Mouse (Mus musculus): ENCODE results near the gene Psmg1.

Psmg1 gene

DNA sequence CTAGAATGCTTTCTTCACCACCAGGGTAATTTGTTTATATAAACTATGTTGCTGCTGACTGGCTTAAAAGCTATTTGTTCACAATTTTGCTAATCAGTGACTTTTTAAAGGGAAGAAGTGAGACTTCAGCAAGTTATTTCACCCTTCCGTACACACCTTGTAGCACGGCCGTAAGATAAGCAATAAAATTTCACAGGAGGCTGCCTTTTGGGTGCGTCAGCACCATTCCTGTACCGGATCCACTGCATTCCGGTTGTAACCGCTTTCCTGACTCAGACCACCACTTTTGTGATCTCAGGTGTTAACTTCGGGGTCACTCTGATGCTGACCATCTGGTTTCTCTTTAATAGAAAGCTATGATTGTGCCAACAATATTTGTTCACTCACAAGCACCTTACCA, 32.7 kb downstream of the Psmg1 start:
- DNase-seq (ENCODE audit: low spot score): no peak

DNA sequence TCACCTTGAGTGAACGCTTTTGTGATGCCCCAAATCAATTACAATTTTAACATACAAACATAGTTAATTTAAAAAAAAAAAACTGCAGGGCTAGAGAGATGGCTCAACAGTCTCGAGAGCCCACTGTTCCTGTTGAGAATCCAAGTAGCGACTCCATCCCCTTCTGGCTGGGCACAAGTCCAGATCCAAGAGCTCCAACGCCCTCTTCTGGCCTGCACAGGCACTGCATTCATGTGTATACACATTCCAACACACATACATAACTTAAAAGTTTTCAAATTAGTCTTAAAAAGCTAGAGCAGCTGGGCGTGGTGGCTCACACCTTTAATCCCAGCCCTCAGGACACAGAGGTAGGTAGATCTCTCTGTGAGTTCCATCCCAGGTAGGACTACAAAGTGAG, 34.1 kb downstream of the Psmg1 start:
- DNase-seq (ENCODE audit: low spot score): no peak

DNA sequence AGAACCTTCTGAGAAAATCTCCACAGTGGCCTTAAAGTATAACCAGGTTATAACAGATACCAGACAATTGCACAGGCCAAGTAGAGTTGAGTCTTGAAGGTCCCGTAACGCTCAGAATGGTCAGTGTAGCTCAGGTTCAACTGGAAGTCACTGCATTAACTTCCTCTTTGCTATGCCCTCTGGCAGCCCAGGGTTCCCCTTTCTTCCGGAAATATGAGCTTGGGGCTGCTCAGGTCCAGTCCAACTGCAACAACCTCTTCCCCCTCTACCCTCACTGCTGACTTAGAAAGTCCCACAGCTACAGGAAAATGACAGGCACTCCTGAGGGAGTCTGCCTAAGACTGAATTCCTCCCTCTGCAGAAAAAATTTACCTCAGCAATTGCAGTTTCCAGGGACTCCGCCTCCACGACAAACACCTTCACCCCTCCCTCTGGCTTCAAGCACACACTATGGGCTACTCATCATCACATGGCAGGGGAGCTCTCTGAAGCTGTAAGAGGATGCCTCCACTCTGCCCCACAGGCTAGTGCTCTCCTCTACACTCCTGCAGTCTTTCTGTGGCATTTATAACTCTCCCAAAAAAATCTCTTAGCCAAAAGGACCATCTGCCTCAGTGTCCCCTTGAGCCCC, 34.9 kb downstream of the Psmg1 start:
- no peak for DNase-seq (ENCODE audit: low spot score)

DNA sequence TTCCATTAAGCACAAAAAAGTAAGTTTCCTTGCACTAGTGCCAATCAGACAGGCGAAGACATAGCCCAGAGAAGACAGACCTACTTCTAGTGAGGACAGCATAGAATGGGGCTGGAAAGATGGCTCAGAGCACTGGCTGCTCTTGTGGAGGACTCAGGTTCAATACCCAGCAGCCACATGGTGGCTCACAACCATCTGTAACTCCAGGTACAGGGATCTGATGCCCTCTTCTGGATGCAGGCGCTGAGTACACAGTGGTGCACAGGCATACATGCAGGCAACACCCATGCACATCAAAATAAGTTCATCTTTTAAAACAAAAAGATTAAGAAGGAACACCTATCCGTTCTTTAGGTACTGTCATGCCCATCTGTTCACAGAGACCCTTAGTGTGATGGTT, 36.4 kb downstream of the Psmg1 start:
- no peak for DNase-seq (ENCODE audit: low spot score)

DNA sequence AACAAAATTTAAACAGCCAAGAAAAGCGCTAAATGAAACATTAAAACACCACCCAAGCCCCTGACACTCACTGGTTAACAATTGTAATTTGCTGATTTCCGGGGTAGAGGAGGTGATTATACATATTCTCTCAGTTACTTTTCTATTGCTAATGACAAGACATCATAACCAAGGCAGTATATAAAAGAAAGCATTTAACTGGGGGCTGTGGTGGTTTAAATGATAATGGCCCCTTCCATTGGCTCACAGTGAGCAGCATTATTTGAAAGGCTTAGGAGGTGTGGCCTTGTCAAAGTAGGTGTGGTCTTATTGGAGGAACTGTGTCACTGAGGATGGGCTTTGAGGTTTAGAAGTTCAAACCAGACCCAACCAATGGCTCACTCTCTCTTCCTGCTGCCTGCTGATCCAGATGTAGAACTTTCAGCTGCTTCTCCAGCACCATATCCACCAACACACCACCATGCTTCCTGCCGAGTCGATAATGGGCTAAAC, 37.6 kb downstream of the Psmg1 start:
- no peak for DNase-seq (ENCODE audit: low spot score)

DNA sequence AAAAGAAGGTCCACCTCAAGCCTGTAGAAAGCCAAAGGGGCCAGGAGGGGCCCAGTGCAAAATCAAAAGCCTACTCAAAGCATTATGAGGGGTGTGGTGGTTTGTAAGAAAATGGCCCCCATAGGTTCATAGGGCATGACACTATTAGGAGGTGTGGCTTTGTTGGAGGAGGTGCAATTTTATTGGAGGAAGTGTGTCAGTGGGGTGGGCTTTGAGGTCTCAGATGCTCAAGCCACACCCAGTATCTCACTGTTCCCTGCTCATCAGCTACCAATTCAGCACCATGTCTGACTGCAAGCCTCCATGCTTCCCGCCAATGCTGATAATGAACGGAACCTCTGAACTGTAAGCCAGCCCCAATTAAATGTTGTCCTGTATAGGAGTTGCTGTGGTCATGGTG, 39.3 kb downstream of the Psmg1 start:
- no peak for DNase-seq (ENCODE audit: low spot score)

DNA sequence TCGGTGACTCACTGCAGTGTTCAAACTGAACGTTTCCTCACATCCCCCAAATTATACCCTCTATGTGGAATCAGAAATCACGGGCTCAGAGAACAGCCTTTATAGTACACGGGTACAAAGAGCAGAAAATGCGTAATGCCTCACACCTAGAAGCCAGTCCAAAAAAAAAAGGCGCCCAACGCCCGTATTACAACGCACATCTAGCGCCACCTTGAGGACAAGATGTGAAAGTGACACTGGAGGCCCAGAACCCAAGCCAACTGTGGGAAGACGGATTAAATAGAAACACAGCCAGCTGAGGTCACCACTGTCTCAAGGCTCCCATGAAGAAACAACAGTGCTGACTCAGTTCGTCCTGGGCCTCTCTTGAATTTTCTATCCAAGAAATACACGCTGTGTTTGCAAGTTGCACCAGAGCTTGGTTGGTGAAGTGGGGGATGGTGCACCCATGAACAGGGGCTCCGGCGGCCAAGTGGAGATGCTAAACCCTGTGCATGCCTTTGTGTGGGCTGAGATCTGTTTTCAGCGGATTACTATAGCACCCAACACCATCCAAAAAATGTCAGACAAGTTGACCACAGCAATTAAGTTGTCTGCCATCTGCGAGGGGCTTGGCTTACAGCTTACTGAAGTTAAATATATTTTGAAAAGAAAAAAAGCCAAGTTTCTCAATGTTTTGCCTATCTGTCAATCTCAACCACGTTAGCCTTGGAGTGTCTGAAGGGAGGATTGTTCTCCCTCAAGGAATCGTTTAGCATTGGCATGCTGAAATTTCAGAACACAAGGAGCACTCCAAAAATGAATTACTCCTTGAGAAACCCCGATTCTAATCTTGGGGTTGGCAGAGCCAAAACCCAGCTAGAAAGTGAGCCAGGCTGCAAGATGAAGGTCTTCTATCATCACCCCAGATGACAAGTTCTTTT, 45.1 kb downstream of the Psmg1 start:
- peak; percentile 50 for DNase-seq (ENCODE audit: low spot score)

DNA sequence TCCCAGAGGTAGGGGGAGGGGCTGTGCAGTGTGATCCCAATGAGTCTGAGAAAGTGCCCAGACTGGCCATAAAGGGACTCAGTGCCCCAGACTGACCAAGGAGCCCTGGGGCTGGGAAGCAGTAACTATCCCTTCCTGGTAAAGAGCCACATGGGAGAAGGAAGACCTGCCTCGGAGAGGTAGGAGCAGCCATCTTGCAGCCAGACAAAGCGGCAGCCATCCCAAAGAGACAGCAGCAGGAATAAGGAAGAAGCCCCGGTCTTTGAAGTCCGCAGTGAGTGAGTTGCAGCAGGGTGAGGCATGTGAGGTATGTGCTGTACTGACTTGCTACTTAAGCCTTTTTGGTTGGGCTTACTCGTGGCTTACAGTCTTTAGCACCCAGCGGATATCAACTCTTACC, 47.6 kb downstream of the Psmg1 start:
- no peak for DNase-seq (ENCODE audit: low spot score)

DNA sequence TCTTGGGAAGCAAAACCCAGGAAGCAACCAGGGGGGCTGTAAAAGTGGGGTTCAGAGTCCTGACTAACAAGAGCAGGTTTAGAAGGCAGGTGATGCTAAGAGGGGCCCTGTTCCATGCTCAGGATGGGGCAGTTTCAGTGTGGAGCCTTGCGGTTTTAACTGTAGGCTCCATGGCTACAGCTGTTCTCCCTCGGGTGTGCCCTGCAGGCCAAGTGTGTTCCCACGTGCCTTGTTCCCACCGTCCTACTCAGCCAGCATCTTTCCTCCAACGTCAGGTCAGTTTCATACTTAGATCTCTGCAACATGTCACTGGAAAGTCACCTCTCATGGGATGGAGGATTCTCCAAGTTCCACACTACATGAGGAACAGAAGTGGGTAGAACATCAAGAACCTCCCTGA, 49.2 kb downstream of the Psmg1 start:
- DNase-seq (ENCODE audit: low spot score): no peak

DNA sequence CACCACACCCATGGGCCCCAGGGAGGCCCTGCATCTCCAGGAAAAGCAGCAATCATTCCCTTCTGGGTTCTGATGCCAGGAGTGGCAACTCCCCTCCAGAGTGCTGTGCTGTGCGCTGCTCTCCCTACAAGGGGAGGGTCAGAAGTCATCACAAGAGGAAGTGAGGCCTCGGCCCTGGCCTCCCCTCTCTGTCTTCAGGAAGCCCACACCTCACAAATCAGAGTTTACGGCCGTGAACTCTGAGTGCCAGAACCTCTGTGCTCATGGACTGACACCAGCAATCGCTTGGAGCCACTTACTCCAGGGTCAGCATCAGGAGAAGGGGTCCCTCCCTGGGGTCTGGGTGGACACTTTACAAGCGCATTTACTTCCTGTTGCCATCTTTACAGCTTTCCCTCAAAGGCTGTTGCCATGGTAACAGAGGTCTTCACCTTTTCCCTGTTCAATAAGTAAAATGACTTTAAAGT, 55.2 kb downstream of the Psmg1 start:
- DNase-seq (ENCODE audit: low spot score): no peak

DNA sequence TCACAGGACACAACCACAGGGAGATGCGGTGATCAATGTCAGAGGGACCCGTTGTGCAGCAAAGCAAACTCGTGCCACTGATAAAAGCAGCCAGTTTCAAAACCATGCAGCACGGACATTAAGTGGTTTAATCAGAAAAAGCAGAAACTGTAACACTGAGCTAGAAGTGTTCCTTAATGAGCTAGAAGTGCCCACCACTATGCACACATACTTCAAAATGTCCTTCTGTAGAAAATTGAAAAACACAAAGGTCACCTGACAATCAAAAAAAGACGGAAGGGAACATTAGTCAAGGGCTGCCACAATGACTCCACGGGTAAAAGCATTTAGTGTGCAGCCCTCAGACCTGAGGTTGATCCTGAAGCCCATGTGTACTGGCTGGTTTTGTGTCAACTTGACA, 57.9 kb downstream of the Psmg1 start:
- DNase-seq (ENCODE audit: low spot score): no peak

DNA sequence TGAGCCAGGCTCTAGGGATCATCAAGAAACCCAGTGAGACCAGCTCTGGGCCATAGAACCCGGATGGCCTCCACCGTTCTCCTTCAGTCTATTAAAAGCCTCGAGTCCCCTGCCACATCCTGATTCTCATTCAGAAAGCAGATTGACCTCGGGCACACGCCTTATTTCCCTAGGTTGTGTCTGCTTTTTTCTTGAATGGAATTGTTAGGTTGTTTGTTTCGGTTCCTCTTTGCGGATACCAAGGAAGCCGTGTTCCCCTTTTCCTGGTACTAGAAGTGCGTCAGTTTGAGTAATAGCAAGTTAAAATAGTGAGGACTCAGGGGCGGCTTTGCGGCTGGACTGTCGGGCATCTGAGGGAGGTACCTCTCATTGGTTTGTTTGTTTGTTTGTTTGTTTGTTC, 59.3 kb downstream of the Psmg1 start:
- no peak for DNase-seq (ENCODE audit: low spot score)

Data from layer of hippocampus, adult 9-10 months (tissue).